Mouse (Mus musculus): Measurements from ENCODE around the gene Olr1. TPM values are rescaled to one million over a fixed set of nuclear protein-coding genes. Genes with fewer than 3 reads are reported as not detected.

Olr1 gene
- total and polyA plus RNA-seq, 3 experiments = not detected

GRCm38 (mm10) chr6:129542540-129542939 is 35.6 kb upstream of the Olr1 start:
- dilution Hi-C loops (cut with MboI; ENCODE audit: extremely low pct_ligation_motif_present, extremely low pct_unique_long_range_greater_than_20kb, low sequenced_read_pairs) = no loop called here
- Histone ChIP-seq H3K79me2 (replicated peaks; ENCODE audit: control insufficient read depth, extremely low read depth, insufficient read depth, poor library complexity, severe bottlenecking) (no peaks in the 10 kb centered on the region), H3K4me2 (ENCODE audit: insufficient read depth, low read depth, poor library complexity, severe bottlenecking) (no peak overlapping the region), H3K27ac (ENCODE audit: insufficient read depth, low read depth) (no peak overlapping the region), H3K36me3 (replicated peaks in 1 of 2; ENCODE audit: control insufficient read depth in 1 of 2, insufficient read depth in 1 of 2, low read length in 1 of 2) (peaks cover 38 to 61% of the 10 kb centered on the region in 2 experiments), H3K27me3 (replicated peaks) (no peaks in the 10 kb centered on the region), H3K4me3 (replicated peaks in 1 of 3; ENCODE audit: low read depth in 2 of 3, low read length in 2 of 3, poor library complexity in 1 of 3) (no peak overlapping the region), H3K9me3 (replicated peaks; ENCODE audit: low read length) (no peaks in the 10 kb centered on the region), H3K9ac (ENCODE audit: insufficient read depth, low read depth) (no peak overlapping the region), H3K4me1 (ENCODE audit: control insufficient read depth in 1 of 2, insufficient read depth in 2 of 2) (peaks cover 0 to 19% of the 10 kb centered on the region in 2 experiments; a peak in 1 of 4 replicates)
- DNase-seq (ENCODE audit: extremely low read depth) = no peak
- TF ChIP-seq CHD1 (IDR thresholded peaks at IDR 0.05; ENCODE audit: low read depth, low read length) = no peak
- TF ChIP-seq NRF1 (IDR thresholded peaks at IDR 0.05; ENCODE audit: low read depth, low read length) = no peak
- no peak for TF ChIP-seq MAFK (IDR thresholded peaks at IDR 0.05; ENCODE audit: insufficient replicate concordance, low read length)
- TF ChIP-seq ZMIZ1 (IDR thresholded peaks at IDR 0.05; ENCODE audit: low read depth, low read length) = no peak
- no peak for TF ChIP-seq CTCF (conservative IDR thresholded peaks at IDR 0.05 in 1 of 2, IDR thresholded peaks at IDR 0.05 in 1 of 2; ENCODE audit: low read depth in 2 of 2, low read length in 2 of 2)
- TF ChIP-seq MAX (IDR thresholded peaks at IDR 0.05; ENCODE audit: low read length) = no peak
- no peak for TF ChIP-seq IRF4 (IDR thresholded peaks at IDR 0.05; ENCODE audit: low read depth, low read length)
- no peak for TF ChIP-seq RAD21 (IDR thresholded peaks at IDR 0.05; ENCODE audit: low read depth, low read length)
- TF ChIP-seq JUND (conservative IDR thresholded peaks at IDR 0.05; ENCODE audit: low read depth, low read length) = no peak
- TF ChIP-seq SIN3A (IDR thresholded peaks at IDR 0.05; ENCODE audit: low read length) = no peak
- TF ChIP-seq ETS1 (conservative IDR thresholded peaks at IDR 0.05; ENCODE audit: low read depth, low read length) = no peak
- TF ChIP-seq TCF12 (IDR thresholded peaks at IDR 0.05; ENCODE audit: low read depth, low read length) = no peak
- TF ChIP-seq TBP (conservative IDR thresholded peaks at IDR 0.05; ENCODE audit: low read depth, low read length) = no peak
- no peak for TF ChIP-seq POLR2AphosphoS2 (IDR thresholded peaks at IDR 0.05; ENCODE audit: low read depth, low read length)
- TF ChIP-seq MAZ (IDR thresholded peaks at IDR 0.05; ENCODE audit: low read depth, low read length) = no peak
- no peak for TF ChIP-seq CHD2 (IDR thresholded peaks at IDR 0.05; ENCODE audit: low read length)
- TF ChIP-seq USF2 (conservative IDR thresholded peaks at IDR 0.05; ENCODE audit: low read depth, low read length) = no peak
- TF ChIP-seq JUN (IDR thresholded peaks at IDR 0.05; ENCODE audit: insufficient read depth, low read depth, low read length) = no peak
- in situ Hi-C loops (cut with MboI; ENCODE audit: low pct_ligation_motif_present, low pct_unique_long_range_greater_than_20kb, low sequenced_read_pairs) = loop anchor here (25.0 kb wide), 1 partner anchor 280 kb away; no protein-coding TSS in a partner anchor

DNA sequence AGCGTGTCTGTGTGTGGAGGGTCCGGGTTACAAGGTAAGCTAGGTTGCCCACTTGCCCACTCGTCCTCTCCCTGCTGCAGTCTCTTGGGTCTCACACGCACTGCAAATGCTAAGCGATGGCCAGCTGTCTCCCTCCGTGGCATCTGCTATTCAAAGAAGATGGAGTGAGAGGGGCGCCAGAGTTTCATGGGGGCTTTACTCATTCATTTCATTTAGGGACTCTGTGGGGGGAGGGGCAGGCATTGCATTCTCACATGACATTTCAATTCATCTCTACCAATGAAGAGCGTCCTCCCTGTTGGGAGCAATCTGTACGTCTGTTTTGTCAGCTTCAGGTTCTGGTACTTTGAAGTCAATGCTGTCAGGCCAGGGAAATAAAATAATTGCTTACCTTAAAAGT is 35.0 kb upstream of the Olr1 start:
- Histone ChIP-seq H3K79me2 (replicated peaks; ENCODE audit: control insufficient read depth, extremely low read depth, insufficient read depth, poor library complexity, severe bottlenecking) (no peaks in the 10 kb centered on the region), H3K36me3 (replicated peaks in 1 of 2; ENCODE audit: control insufficient read depth in 1 of 2, insufficient read depth in 1 of 2, low read length in 1 of 2) (peaks cover 43 to 67% of the 10 kb centered on the region in 2 experiments), H3K27me3 (replicated peaks) (no peaks in the 10 kb centered on the region), H3K27ac (ENCODE audit: insufficient read depth, low read depth) (no peak overlapping the region), H3K4me1 (ENCODE audit: control insufficient read depth in 1 of 2, insufficient read depth in 2 of 2) (peaks cover 0 to 23% of the 10 kb centered on the region in 2 experiments; a peak in 1 of 4 replicates), H3K9me3 (replicated peaks; ENCODE audit: low read length) (no peaks in the 10 kb centered on the region), H3K4me3 (replicated peaks in 1 of 3; ENCODE audit: low read depth in 2 of 3, low read length in 2 of 3, poor library complexity in 1 of 3) (no peak overlapping the region), H3K4me2 (ENCODE audit: insufficient read depth, low read depth, poor library complexity, severe bottlenecking) (no peak overlapping the region), H3K9ac (ENCODE audit: insufficient read depth, low read depth) (no peak overlapping the region)
- DNase-seq (ENCODE audit: extremely low read depth) = no peak
- dilution Hi-C loops (cut with MboI; ENCODE audit: extremely low pct_ligation_motif_present, extremely low pct_unique_long_range_greater_than_20kb, low sequenced_read_pairs) = no loop called here
- TF ChIP-seq POLR2A (IDR thresholded peaks at IDR 0.05; ENCODE audit: low read depth, low read length) = no peak
- TF ChIP-seq ELF1 (IDR thresholded peaks at IDR 0.05; ENCODE audit: low read depth, low read length) = no peak
- TF ChIP-seq RAD21 (IDR thresholded peaks at IDR 0.05; ENCODE audit: low read depth, low read length) = no peak
- TF ChIP-seq MAZ (IDR thresholded peaks at IDR 0.05; ENCODE audit: low read depth, low read length) = no peak
- no peak for TF ChIP-seq NRF1 (IDR thresholded peaks at IDR 0.05; ENCODE audit: low read depth, low read length)
- TF ChIP-seq ETS1 (conservative IDR thresholded peaks at IDR 0.05; ENCODE audit: low read depth, low read length) = no peak
- no peak for TF ChIP-seq MXI1 (IDR thresholded peaks at IDR 0.05; ENCODE audit: low read depth, low read length)
- TF ChIP-seq HCFC1 (IDR thresholded peaks at IDR 0.05; ENCODE audit: low read depth, low read length) = no peak
- TF ChIP-seq PAX5 (IDR thresholded peaks at IDR 0.05; ENCODE audit: low read length) = no peak
- TF ChIP-seq MAX (IDR thresholded peaks at IDR 0.05; ENCODE audit: low read length) = no peak
- TF ChIP-seq UBTF (IDR thresholded peaks at IDR 0.05; ENCODE audit: low read depth, low read length) = no peak
- TF ChIP-seq TCF12 (IDR thresholded peaks at IDR 0.05; ENCODE audit: low read depth, low read length) = no peak
- no peak for TF ChIP-seq CHD1 (IDR thresholded peaks at IDR 0.05; ENCODE audit: low read depth, low read length)
- TF ChIP-seq MEF2A (IDR thresholded peaks at IDR 0.05; ENCODE audit: borderline replicate concordance, low read depth, low read length) = no peak
- TF ChIP-seq POLR2AphosphoS2 (IDR thresholded peaks at IDR 0.05; ENCODE audit: low read depth, low read length) = no peak
- no peak for TF ChIP-seq ZC3H11A (IDR thresholded peaks at IDR 0.05; ENCODE audit: low read depth, low read length)
- TF ChIP-seq SIN3A (IDR thresholded peaks at IDR 0.05; ENCODE audit: low read length) = no peak
- TF ChIP-seq KAT2A (IDR thresholded peaks at IDR 0.05; ENCODE audit: insufficient replicate concordance, low read length) = no peak
- no peak for TF ChIP-seq GABPA (IDR thresholded peaks at IDR 0.05; ENCODE audit: insufficient replicate concordance, low read depth, low read length)
- TF ChIP-seq USF2 (conservative IDR thresholded peaks at IDR 0.05; ENCODE audit: low read depth, low read length) = no peak
- in situ Hi-C loops (cut with MboI; ENCODE audit: low pct_ligation_motif_present, low pct_unique_long_range_greater_than_20kb, low sequenced_read_pairs) = loop anchor here (25.0 kb wide), 1 partner anchor 280 kb away; no protein-coding TSS in a partner anchor
